In genomic region chr2:180996436-180996835, GRCm38 (mm10) we compare ENCODE assay signal across 8 mouse cellular contexts. TPM values are rescaled to one million over a fixed set of nuclear protein-coding genes. Genes with fewer than 3 reads are reported as not detected.
A peak's percentile ranks its signal among the peaks of the same experiment; 100 is the strongest.
DNase-seq lines count a peak whose midpoint lies in the region; ATAC-seq and TF ChIP-seq lines count a peak whose summit lies in the region.

No protein-coding gene starts in this region.

- intact Hi-C loops in left cerebral cortex, postnatal 25 days (cut with DNase I) = loop anchor here (1.0 kb wide), 2 partner anchors 64 to 76 kb away; no protein-coding TSS in a partner anchor

- H3K36me3 ChIP-seq in thymus, adult 2 months (ENCODE audit: control insufficient read depth, insufficient read depth, low read length) = no peaks in the 10 kb centered on the region
- no peaks in the 10 kb centered on the region for H3K36me3 ChIP-seq in intestine, postnatal 0 days (ENCODE audit: control insufficient read depth, insufficient read depth)

- peak; percentile 16 for DNase-seq in thymus, adult 2 months
- DNase-seq in thymus, adult 18-20 months = no peak
- peak; percentile 55 to 64 for DNase-seq in cerebellum, adult 2 months
- peak; percentile 57 for DNase-seq in forelimb bud, embryonic 11.5 days (ENCODE audit: low read depth, low spot score)
- DNase-seq in left cerebral cortex, postnatal 25 days (ENCODE audit: low spot score in 2 of 2) = peak; percentile 53 to 76
- DNase-seq in natural killer cell, adult 2 months (ENCODE audit: low spot score in 2 of 2) = peak; percentile 11 to 22
- no peak for DNase-seq in urinary bladder, adult 2 months (ENCODE audit: low spot score)

- no peak overlapping the region for H3K4me2 ChIP-seq in intestine, postnatal 0 days (replicated peaks; ENCODE audit: low read depth)

- 14% methylated on average over 5 of the region's 5 CpGs for WGBS in thymus, adult 2 months
- WGBS in cerebellum, adult 2 months = 4% methylated on average over 5 of the region's 5 CpGs
- WGBS in intestine, postnatal 0 days = 12% methylated on average over 5 of the region's 5 CpGs

- no peak overlapping the region for H3K9ac ChIP-seq in intestine, postnatal 0 days (ENCODE audit: low read depth, low read length)

- H3K27me3 ChIP-seq in thymus, adult 2 months (ENCODE audit: control insufficient read depth, insufficient read depth, low read length) = no peaks in the 10 kb centered on the region
- no peaks in the 10 kb centered on the region for H3K27me3 ChIP-seq in cerebellum, adult 2 months (ENCODE audit: control insufficient read depth, insufficient read depth, low read length)
- H3K27me3 ChIP-seq in intestine, postnatal 0 days (replicated peaks; ENCODE audit: control insufficient read depth, insufficient read depth, low read length) = no peaks in the 10 kb centered on the region

- peak; percentile 57; the same call in 1 of the 2 replicates for TF ChIP-seq CTCF in thymus, adult 2 months (IDR thresholded peaks at IDR 0.05; ENCODE audit: borderline replicate concordance, control insufficient read depth, extremely low read depth, insufficient read depth, low read length, poor library complexity)
- TF ChIP-seq CTCF in cerebellum, adult 2 months (IDR thresholded peaks at IDR 0.05; ENCODE audit: borderline replicate concordance, insufficient read depth, low read depth, low read length) = peak; percentile 94
- peak; percentile 91 for TF ChIP-seq CTCF in intestine, postnatal 0 days (IDR thresholded peaks at IDR 0.05; ENCODE audit: low read depth)

- H3K27ac ChIP-seq in thymus, adult 2 months (ENCODE audit: control insufficient read depth, insufficient read depth, low read length) = no peak overlapping the region
- H3K27ac ChIP-seq in cerebellum, adult 2 months (ENCODE audit: insufficient read depth, low read length) = no peak overlapping the region
- H3K27ac ChIP-seq in intestine, postnatal 0 days (ENCODE audit: low read depth, low read length) = no peak overlapping the region

- no peak for ATAC-seq in intestine, postnatal 0 days

- no peak overlapping the region for H3K4me3 ChIP-seq in thymus, adult 2 months (ENCODE audit: control insufficient read depth, insufficient read depth, low read length)
- no peak overlapping the region for H3K4me3 ChIP-seq in cerebellum, adult 2 months (replicated peaks; ENCODE audit: insufficient read depth, low read depth, low read length)
- H3K4me3 ChIP-seq in intestine, postnatal 0 days (ENCODE audit: low read depth, low read length) = no peak overlapping the region

- H3K4me1 ChIP-seq in thymus, adult 2 months (replicated peaks; ENCODE audit: control insufficient read depth, insufficient read depth, low read length) = no peaks in the 10 kb centered on the region
- H3K4me1 ChIP-seq in cerebellum, adult 2 months (ENCODE audit: control insufficient read depth, insufficient read depth, low read length) = no peaks in the 10 kb centered on the region
- H3K4me1 ChIP-seq in intestine, postnatal 0 days (replicated peaks; ENCODE audit: control insufficient read depth, insufficient read depth, low read length) = no peaks in the 10 kb centered on the region

- no peaks in the 10 kb centered on the region for H3K9me3 ChIP-seq in intestine, postnatal 0 days (ENCODE audit: control insufficient read depth)

- no peak for TF ChIP-seq POLR2A in thymus, adult 2 months (IDR thresholded peaks at IDR 0.05; ENCODE audit: control insufficient read depth, extremely low read depth, insufficient read depth, low read length, poor library complexity)
- TF ChIP-seq POLR2A in cerebellum, adult 2 months (IDR thresholded peaks at IDR 0.05; ENCODE audit: borderline replicate concordance, insufficient read depth, low read length) = no peak

RNA-seq across cellular contexts. Expression of gene Col20a1, which starts 10.1 kb away (rescaled TPM):
- polyA plus RNA-seq in thymus, adult 2 months (2012; rRNA removed) = 2.5 and 3.3 TPM in 2 replicates
- polyA plus RNA-seq in cerebellum, adult 2 months (2012; rRNA removed) = 2.6 and 3.5 TPM in 2 replicates
- 0.43 and 0.80 TPM in 2 replicates for polyA plus RNA-seq in intestine, postnatal 0 days (2015; fragmentation: Nextera tagmentation; extraction: Ambion mirVana)
- total RNA-seq in left cerebral cortex, postnatal 25 days (2021) = 1 to 10 TPM; 1.2 to 2.0 TPM
- 4.1 and 4.5 TPM in 2 replicates for polyA plus RNA-seq in urinary bladder, adult 2 months (2012; rRNA removed)

RNA-seq across cellular contexts. Expression of gene Arfgap1, which starts 29.4 kb away (rescaled TPM):
- polyA plus RNA-seq in thymus, adult 2 months (2012; rRNA removed) = 65.5 and 68.4 TPM in 2 replicates
- 118 and 122 TPM in 2 replicates for polyA plus RNA-seq in cerebellum, adult 2 months (2012; rRNA removed)
- 44.0 and 51.9 TPM in 2 replicates for polyA plus RNA-seq in intestine, postnatal 0 days (2015; fragmentation: Nextera tagmentation; extraction: Ambion mirVana)
- total RNA-seq in left cerebral cortex, postnatal 25 days (2021) = 100 to 1,000 TPM; 139 to 147 TPM
- 68.7 and 77.1 TPM in 2 replicates for polyA plus RNA-seq in urinary bladder, adult 2 months (2012; rRNA removed)

RNA-seq across cellular contexts. Expression of gene Nkain4, which starts 41.9 kb away (rescaled TPM):
- polyA plus RNA-seq in thymus, adult 2 months (2012; rRNA removed) = 12.5 and 24.6 TPM in 2 replicates
- 64.1 and 75.2 TPM in 2 replicates for polyA plus RNA-seq in cerebellum, adult 2 months (2012; rRNA removed)
- polyA plus RNA-seq in intestine, postnatal 0 days (2015; fragmentation: Nextera tagmentation; extraction: Ambion mirVana) = 22.9 and 25.9 TPM in 2 replicates
- 10 to 100 TPM; 36.0 to 37.9 TPM for total RNA-seq in left cerebral cortex, postnatal 25 days (2021)
- polyA plus RNA-seq in urinary bladder, adult 2 months (2012; rRNA removed) = 50.7 and 72.3 TPM in 2 replicates

RNA-seq across cellular contexts. Expression of gene Chrna4, which starts 46.9 kb away (rescaled TPM):
- polyA plus RNA-seq in thymus, adult 2 months (2012; rRNA removed) = 0.18 and 0.27 TPM in 2 replicates
- 10.1 and 14.4 TPM in 2 replicates for polyA plus RNA-seq in cerebellum, adult 2 months (2012; rRNA removed)
- polyA plus RNA-seq in intestine, postnatal 0 days (2015; fragmentation: Nextera tagmentation; extraction: Ambion mirVana) = 0.30 and 0.33 TPM in 2 replicates
- 10 to 100 TPM; 31.2 to 38.2 TPM for total RNA-seq in left cerebral cortex, postnatal 25 days (2021)
- 0.03 TPM in 2 replicates for polyA plus RNA-seq in urinary bladder, adult 2 months (2012; rRNA removed)

Comparison
In these comparisons a context has a peak if more than half of its experiments do, and no peak if none do; other contexts are left out.
1. DNase-seq: peak in thymus, adult 2 months (single experiment), cerebellum, adult 2 months (2 of 2), forelimb bud, embryonic 11.5 days (single experiment), left cerebral cortex, postnatal 25 days (2 of 2) and natural killer cell, adult 2 months (2 of 2); none in thymus, adult 18-20 months (0 of 2) and urinary bladder, adult 2 months (single experiment).
2. Peak in every context shown above with its lines, with median percentiles within 50 percentile points of each other: CTCF ChIP-seq.